Mouse (Mus musculus): ENCODE results near the gene Vwa2. TPM values are rescaled to one million over a fixed set of nuclear protein-coding genes. Genes with fewer than 3 reads are reported as not detected.

Vwa2 gene
- total and polyA plus RNA-seq, 3 experiments, result not detected

GRCm38 (mm10) chr19:56829267-56829666 lies 44.8 kb upstream of the Vwa2 start:
- dilution Hi-C loops (cut with MboI; ENCODE audit: extremely low pct_ligation_motif_present, extremely low pct_unique_long_range_greater_than_20kb, low sequenced_read_pairs), result no loop called here
- Histone ChIP-seq H3K4me3 (replicated peaks in 1 of 3; ENCODE audit: low read depth in 2 of 3, low read length in 2 of 3, poor library complexity in 1 of 3) (no peak overlapping the region), H3K27me3 (replicated peaks) (no peaks in the 10 kb centered on the region), H3K9me3 (replicated peaks; ENCODE audit: low read length) (no peaks in the 10 kb centered on the region), H3K9ac (ENCODE audit: insufficient read depth, low read depth) (no peak overlapping the region), H3K79me2 (replicated peaks; ENCODE audit: control insufficient read depth, extremely low read depth, insufficient read depth, poor library complexity, severe bottlenecking) (no peaks in the 10 kb centered on the region), H3K36me3 (replicated peaks in 1 of 2; ENCODE audit: control insufficient read depth in 1 of 2, insufficient read depth in 1 of 2, low read length in 1 of 2) (no peaks in the 10 kb centered on the region), H3K4me2 (ENCODE audit: insufficient read depth, low read depth, poor library complexity, severe bottlenecking) (no peak overlapping the region), H3K4me1 (ENCODE audit: control insufficient read depth in 1 of 2, insufficient read depth in 2 of 2) (no peaks in the 10 kb centered on the region), H3K27ac (ENCODE audit: insufficient read depth, low read depth) (no peak overlapping the region)
- TF ChIP-seq HCFC1 (IDR thresholded peaks at IDR 0.05; ENCODE audit: low read depth, low read length) (no peak), RAD21 (IDR thresholded peaks at IDR 0.05; ENCODE audit: low read depth, low read length) (no peak), JUN (IDR thresholded peaks at IDR 0.05; ENCODE audit: insufficient read depth, low read depth, low read length) (no peak)
- DNase-seq (ENCODE audit: extremely low read depth), result no peak
- in situ Hi-C loops (cut with MboI; ENCODE audit: low pct_ligation_motif_present, low pct_unique_long_range_greater_than_20kb, low sequenced_read_pairs), result no loop called here

- Histone ChIP-seq H3K9me3 (replicated peaks; ENCODE audit: low read length) (no peaks in the 10 kb centered on the region), H3K9ac (ENCODE audit: insufficient read depth, low read depth) (no peak overlapping the region), H3K36me3 (replicated peaks in 1 of 2; ENCODE audit: control insufficient read depth in 1 of 2, insufficient read depth in 1 of 2, low read length in 1 of 2) (no peaks in the 10 kb centered on the region), H3K4me3 (replicated peaks in 1 of 3; ENCODE audit: low read depth in 2 of 3, low read length in 2 of 3, poor library complexity in 1 of 3) (no peak overlapping the region), H3K4me1 (ENCODE audit: control insufficient read depth in 1 of 2, insufficient read depth in 2 of 2) (no peaks in the 10 kb centered on the region), H3K79me2 (replicated peaks; ENCODE audit: control insufficient read depth, extremely low read depth, insufficient read depth, poor library complexity, severe bottlenecking) (no peaks in the 10 kb centered on the region), H3K4me2 (ENCODE audit: insufficient read depth, low read depth, poor library complexity, severe bottlenecking) (no peak overlapping the region), H3K27ac (ENCODE audit: insufficient read depth, low read depth) (no peak overlapping the region), H3K27me3 (replicated peaks) (no peaks in the 10 kb centered on the region)
- no peak for TF ChIP-seq RAD21 (IDR thresholded peaks at IDR 0.05; ENCODE audit: low read depth, low read length)
- no peak for TF ChIP-seq TBP (conservative IDR thresholded peaks at IDR 0.05; ENCODE audit: low read depth, low read length)
- no peak for TF ChIP-seq HCFC1 (IDR thresholded peaks at IDR 0.05; ENCODE audit: low read depth, low read length)
- TF ChIP-seq MAFK (IDR thresholded peaks at IDR 0.05; ENCODE audit: insufficient replicate concordance, low read length), result no peak
- TF ChIP-seq ZKSCAN1 (IDR thresholded peaks at IDR 0.05; ENCODE audit: borderline replicate concordance, low read depth, low read length), result no peak
- no peak for TF ChIP-seq ZC3H11A (IDR thresholded peaks at IDR 0.05; ENCODE audit: low read depth, low read length)
- TF ChIP-seq USF1 (IDR thresholded peaks at IDR 0.05; ENCODE audit: low read depth, low read length), result no peak
- no peak for TF ChIP-seq ZNF384 (IDR thresholded peaks at IDR 0.05; ENCODE audit: low read depth, low read length)
- TF ChIP-seq NRF1 (IDR thresholded peaks at IDR 0.05; ENCODE audit: low read depth, low read length), result no peak
- TF ChIP-seq CHD2 (IDR thresholded peaks at IDR 0.05; ENCODE audit: low read length), result no peak
- no peak for TF ChIP-seq USF2 (conservative IDR thresholded peaks at IDR 0.05; ENCODE audit: low read depth, low read length)
- dilution Hi-C loops (cut with MboI; ENCODE audit: extremely low pct_ligation_motif_present, extremely low pct_unique_long_range_greater_than_20kb, low sequenced_read_pairs) (no loop called here), in situ Hi-C loops (cut with MboI; ENCODE audit: low pct_ligation_motif_present, low pct_unique_long_range_greater_than_20kb, low sequenced_read_pairs) (no loop called here)
- DNase-seq (ENCODE audit: extremely low read depth), result no peak
These were observed 43.9 kb upstream of the Vwa2 start for GRCm38 (mm10) chr19:56830163-56830562.

GRCm38 (mm10) chr19:56835340-56835739 lies 38.7 kb upstream of the Vwa2 start:
- H3K4me3 ChIP-seq (replicated peaks in 1 of 3; ENCODE audit: low read depth in 2 of 3, low read length in 2 of 3, poor library complexity in 1 of 3), result no peak overlapping the region
- in situ Hi-C loops (cut with MboI; ENCODE audit: low pct_ligation_motif_present, low pct_unique_long_range_greater_than_20kb, low sequenced_read_pairs) (no loop called here), dilution Hi-C loops (cut with MboI; ENCODE audit: extremely low pct_ligation_motif_present, extremely low pct_unique_long_range_greater_than_20kb, low sequenced_read_pairs) (no loop called here)
- H3K79me2 ChIP-seq (replicated peaks; ENCODE audit: control insufficient read depth, extremely low read depth, insufficient read depth, poor library complexity, severe bottlenecking), result no peaks in the 10 kb centered on the region
- TF ChIP-seq MYC (IDR thresholded peaks at IDR 0.05; ENCODE audit: low read depth, low read length), result no peak
- no peak for TF ChIP-seq SMC3 (IDR thresholded peaks at IDR 0.05; ENCODE audit: low read depth, low read length)
- no peak for TF ChIP-seq ELF1 (IDR thresholded peaks at IDR 0.05; ENCODE audit: low read depth, low read length)
- TF ChIP-seq ETS1 (conservative IDR thresholded peaks at IDR 0.05; ENCODE audit: low read depth, low read length), result no peak
- no peak for TF ChIP-seq USF2 (conservative IDR thresholded peaks at IDR 0.05; ENCODE audit: low read depth, low read length)
- no peak for TF ChIP-seq CHD2 (IDR thresholded peaks at IDR 0.05; ENCODE audit: low read length)
- TF ChIP-seq POLR2A (IDR thresholded peaks at IDR 0.05; ENCODE audit: low read depth, low read length), result no peak
- H3K27me3 ChIP-seq (replicated peaks), result no peaks in the 10 kb centered on the region
- H3K9me3 ChIP-seq (replicated peaks; ENCODE audit: low read length), result no peaks in the 10 kb centered on the region
- H3K27ac ChIP-seq (ENCODE audit: insufficient read depth, low read depth), result no peak overlapping the region
- no peak for DNase-seq (ENCODE audit: extremely low read depth)
- H3K4me1 ChIP-seq (ENCODE audit: control insufficient read depth in 1 of 2, insufficient read depth in 2 of 2), result no peaks in the 10 kb centered on the region
- H3K9ac ChIP-seq (ENCODE audit: insufficient read depth, low read depth), result no peak overlapping the region
- H3K4me2 ChIP-seq (ENCODE audit: insufficient read depth, low read depth, poor library complexity, severe bottlenecking), result no peak overlapping the region
- no peaks in the 10 kb centered on the region for H3K36me3 ChIP-seq (replicated peaks in 1 of 2; ENCODE audit: control insufficient read depth in 1 of 2, insufficient read depth in 1 of 2, low read length in 1 of 2)

All from CH12.LX (cell line).